Mouse (Mus musculus) embryonic facial prominence, embryonic 10.5 days (tissue): ENCODE results near the gene Gm13030. TPM values are rescaled to one million over a fixed set of nuclear protein-coding genes. Genes with fewer than 3 reads are reported as not detected.
A peak's percentile ranks its signal among the peaks of the same experiment; 100 is the strongest.
"Not testable (repeated sequence)": the region's sequence is repeated elsewhere in the genome, so short reads cannot be mapped to it uniquely, and the experiment has no call there.

Experiments
- DNase-seq: peaks from one replicate; pipeline ENCODE4 v3.0.0-alpha.2; 2017; ENCODE audit warnings: low spot score
- H3K27ac ChIP-seq: fragments of 300-500 bp; sonication (generic); replicated peaks from 2 replicates; pipeline ENCODE4 v1.5.1; 2016; ENCODE audit warnings: mild to moderate bottlenecking
- H3K27me3 ChIP-seq: fragments of 300-500 bp; sonication (generic); replicated peaks from 2 replicates; pipeline ENCODE4 v1.6.1; 2016; ENCODE audit warnings: low read depth, mild to moderate bottlenecking; ENCODE audit not compliant: poor library complexity, severe bottlenecking
- H3K36me3 ChIP-seq: fragments of 300-500 bp; sonication (generic); replicated peaks from 2 replicates; pipeline ENCODE4 v1.6.1; 2016; ENCODE audit warnings: mild to moderate bottlenecking, moderate library complexity
- H3K4me1 ChIP-seq: fragments of 300-500 bp; sonication (generic); 2 replicates; pipeline ENCODE4 v1.6.1; 2016
- H3K4me3 ChIP-seq: fragments of 300-500 bp; sonication (generic); 2 replicates; pipeline ENCODE4 v1.5.1; 2016; ENCODE audit warnings: mild to moderate bottlenecking, moderate library complexity
- H3K9me3 ChIP-seq: fragments of 300-500 bp; sonication (generic); 2 replicates; pipeline ENCODE4 v1.6.1; 2016; ENCODE audit warnings: mild to moderate bottlenecking
- WGBS: fragments of 180-500 bp; shearing (Covaris S2); methylation state at CpG from one replicate; pipeline ENCODE4 v1.1.7; 2016; 5-methylcytosine and 5-hydroxymethylcytosine counted together
- polyA plus RNA-seq: library from polyadenylated mRNA; unstranded; fragments of >200 nt; fragmentation: Nextera tagmentation; extraction: Ambion mirVana; gene quantifications from 2 replicates; pipeline ENCODE4 v1.2.1, GENCODE M21; 2016

Gene Gm13030
- not detected in 2 replicates for polyA plus RNA-seq

DNA sequence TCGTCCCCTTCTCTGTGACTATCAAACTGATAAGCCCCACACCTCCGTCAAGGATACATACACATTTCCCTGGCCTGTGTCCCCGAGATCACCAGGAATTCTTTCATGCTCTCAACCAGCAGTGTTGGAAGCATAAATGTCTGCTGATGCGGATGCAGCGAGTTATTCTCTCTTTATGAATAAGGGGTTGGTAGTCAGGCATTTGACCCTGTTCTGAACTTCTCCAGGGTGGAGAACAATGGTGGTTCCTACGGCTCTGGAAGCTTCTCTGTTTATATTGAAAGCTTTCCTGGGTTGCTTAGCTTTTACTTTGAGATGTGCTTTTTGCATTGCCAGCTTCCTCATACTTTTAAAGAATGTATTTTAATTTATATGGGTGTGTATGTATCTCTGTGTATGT is at the start of gene Gm13030:
TSS of gene Gm13030 (minus strand) at position 101 of the 400 bp plus-strand sequence.
- H3K4me1 ChIP-seq: peaks cover 15% of the 10 kb centered on the region
- 89% methylated on average over 6 of the region's 6 CpGs for WGBS
- H3K9me3 ChIP-seq: no peaks in the 10 kb centered on the region
- H3K27me3 ChIP-seq: no peaks in the 10 kb centered on the region
- no peaks in the 10 kb centered on the region for H3K36me3 ChIP-seq
- H3K4me3 ChIP-seq: no peak within 1 kb of the TSS
- no peak for DNase-seq
- H3K27ac ChIP-seq: no peak within 1 kb of the TSS

DNA sequence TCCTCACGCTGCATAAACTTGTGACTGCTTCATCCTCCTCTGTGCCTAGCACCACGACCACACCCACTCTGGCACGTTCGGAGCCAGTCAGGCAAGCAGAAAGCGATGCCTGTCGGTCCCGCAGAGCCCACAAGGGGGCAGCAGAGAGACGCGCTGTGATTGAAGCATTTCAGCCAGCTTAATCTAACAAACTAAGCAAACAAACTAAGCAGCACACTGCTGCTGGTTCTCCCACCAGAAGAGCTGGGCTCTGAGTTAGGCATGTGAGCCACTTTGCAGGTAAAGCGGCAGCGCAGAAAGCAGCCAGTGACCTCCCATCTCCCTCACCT is 48.3 kb upstream of the Gm13030 start:
- peak; percentile 93 for DNase-seq
- H3K4me3 ChIP-seq: peak overlapping the region; percentile 43
- WGBS: 2% methylated on average over 11 of the region's 11 CpGs
- no peaks in the 10 kb centered on the region for H3K9me3 ChIP-seq
- H3K27me3 ChIP-seq: peaks cover 10% of the 10 kb centered on the region
- no peaks in the 10 kb centered on the region for H3K36me3 ChIP-seq
- H3K4me1 ChIP-seq: peaks cover 10% of the 10 kb centered on the region
- no peak overlapping the region for H3K27ac ChIP-seq

- whole genome bisulfite sequencing: 41% methylated on average over 20 of the region's 20 CpGs
- no peak for DNase-seq
- H3K27me3 ChIP-seq: peaks cover 10% of the 10 kb centered on the region
- no peaks in the 10 kb centered on the region for H3K36me3 ChIP-seq
- no peaks in the 10 kb centered on the region for H3K9me3 ChIP-seq
- peak overlapping the region; percentile 43 for H3K4me3 ChIP-seq
- H3K27ac ChIP-seq: no peak overlapping the region
- peaks cover 10% of the 10 kb centered on the region for H3K4me1 ChIP-seq
Measured at GRCm38 (mm10) chr4:138921254-138922130, 47.7 kb upstream of the Gm13030 start.

DNA sequence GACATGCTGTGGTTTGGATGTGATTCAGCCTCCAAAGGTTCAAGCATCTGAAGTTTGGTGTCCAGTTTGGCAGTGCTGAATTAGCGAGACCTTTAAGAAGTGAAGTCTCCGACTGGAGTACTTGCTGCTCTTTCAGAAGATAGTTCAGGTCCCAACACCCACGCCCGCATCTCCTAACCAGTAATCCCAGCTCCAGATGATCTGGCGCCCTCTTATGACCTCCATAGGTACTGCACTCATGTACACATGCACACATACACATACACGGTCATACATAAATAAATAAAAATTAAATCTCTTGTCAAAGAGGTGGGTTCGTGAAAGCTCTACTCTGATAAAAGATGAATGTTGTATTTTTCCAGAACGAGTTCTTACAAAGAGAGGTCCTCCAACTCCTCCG is 43.5 kb upstream of the Gm13030 start:
- Histone ChIP-seq H3K27ac (no peak overlapping the region), H3K27me3 (peaks cover 10% of the 10 kb centered on the region), H3K36me3 (no peaks in the 10 kb centered on the region), H3K4me1 (peaks cover 21% of the 10 kb centered on the region), H3K4me3 (no peak overlapping the region), H3K9me3 (no peaks in the 10 kb centered on the region)
- 86% methylated on average over 9 of the region's 9 CpGs for WGBS
- no peak for DNase-seq

DNA sequence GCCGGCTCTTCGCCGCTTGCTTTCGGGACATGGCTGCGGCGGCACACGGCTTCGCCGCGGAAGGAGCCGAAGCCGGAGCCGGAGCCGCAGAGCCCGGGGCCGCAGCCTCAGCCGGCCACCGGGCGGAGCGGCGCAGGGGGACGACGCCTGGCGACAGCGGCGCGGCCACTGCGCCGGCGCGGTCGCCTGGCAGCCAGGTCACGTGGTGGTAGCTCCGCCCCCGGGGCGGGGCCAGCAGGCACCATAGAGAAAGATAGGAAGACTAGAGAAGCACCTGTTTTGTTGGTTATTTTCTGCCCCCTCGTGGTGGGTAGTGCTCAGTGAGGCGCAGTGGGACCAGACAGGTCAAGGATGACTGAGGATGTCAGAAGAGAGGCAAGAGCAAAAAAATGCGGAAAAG is 40.0 kb upstream of the Gm13030 start, which contains the start of gene Otud3:
TSS of gene Otud3 (minus strand) at position 149 of the 400 bp plus-strand sequence.
- Histone ChIP-seq H3K27ac (peak within 1 kb of the TSS; percentile 84), H3K36me3 (peaks cover 25% of the 10 kb centered on the region), H3K4me3 (peak within 1 kb of the TSS; percentile 76), H3K27me3 (no peaks in the 10 kb centered on the region), H3K4me1 (peaks cover 13% of the 10 kb centered on the region), H3K9me3 (no peaks in the 10 kb centered on the region)
- DNase-seq: peak; percentile 95
- WGBS: 1% methylated on average over 39 of the region's 39 CpGs

- H3K27ac ChIP-seq: peak overlapping the region; percentile 84
- H3K9me3 ChIP-seq: no peaks in the 10 kb centered on the region
- 1% methylated on average over 52 of the region's 52 CpGs for WGBS
- H3K27me3 ChIP-seq: no peaks in the 10 kb centered on the region
- H3K4me1 ChIP-seq: peaks cover 13% of the 10 kb centered on the region
- H3K4me3 ChIP-seq: peak overlapping the region; percentile 76
- DNase-seq: peak; percentile 55
- peaks cover 28% of the 10 kb centered on the region for H3K36me3 ChIP-seq
Measured at GRCm38 (mm10) chr4:138913141-138913787, 39.5 kb upstream of the Gm13030 start.

GRCm38 (mm10) chr4:138905624-138906337 is 32.0 kb upstream of the Gm13030 start:
- Histone ChIP-seq H3K4me3 (no peak overlapping the region), H3K27ac (no peak overlapping the region), H3K9me3 (no peaks in the 10 kb centered on the region), H3K4me1 (peaks cover 2% of the 10 kb centered on the region; the same call in 1 of the 2 replicates), H3K36me3 (peaks cover 96% of the 10 kb centered on the region), H3K27me3 (no peaks in the 10 kb centered on the region)
- 95% methylated on average over 18 of the region's 18 CpGs for WGBS
- no peak for DNase-seq

GRCm38 (mm10) chr4:138899361-138899760 is 25.6 kb upstream of the Gm13030 start:
- DNase-seq: no peak
- 88% methylated on average over 7 of the region's 7 CpGs for WGBS
- H3K36me3 ChIP-seq: peaks cover 100% of the 10 kb centered on the region
- no peaks in the 10 kb centered on the region for H3K27me3 ChIP-seq
- no peak overlapping the region for H3K27ac ChIP-seq
- H3K9me3 ChIP-seq: no peaks in the 10 kb centered on the region
- H3K4me3 ChIP-seq: no peak overlapping the region
- H3K4me1 ChIP-seq: peaks cover 4% of the 10 kb centered on the region; the same call in 1 of the 2 replicates

GRCm38 (mm10) chr4:138893789-138894188 is 20.0 kb upstream of the Gm13030 start:
- Histone ChIP-seq H3K36me3 (peaks cover 82% of the 10 kb centered on the region), H3K4me1 (peaks cover 24% of the 10 kb centered on the region)
- H3K27ac ChIP-seq, H3K27me3 ChIP-seq, H3K4me3 ChIP-seq, H3K9me3 ChIP-seq, DNase-seq: not testable (repeated sequence)
- WGBS: 94% methylated on average over 11 of the region's 11 CpGs

- WGBS: 76% methylated on average over 6 of the region's 6 CpGs
- Histone ChIP-seq H3K4me1 (peaks cover 24% of the 10 kb centered on the region), H3K36me3 (peaks cover 71% of the 10 kb centered on the region), H3K4me3 (no peak overlapping the region), H3K27me3 (no peaks in the 10 kb centered on the region), H3K27ac (no peak overlapping the region), H3K9me3 (no peaks in the 10 kb centered on the region)
- no peak for DNase-seq
Measured at GRCm38 (mm10) chr4:138892655-138893054, 18.9 kb upstream of the Gm13030 start.

GRCm38 (mm10) chr4:138889635-138890034 is 15.9 kb upstream of the Gm13030 start:
- 74% methylated on average over 8 of the region's 8 CpGs for WGBS
- H3K27ac ChIP-seq: no peak overlapping the region
- H3K4me1 ChIP-seq: peaks cover 24% of the 10 kb centered on the region
- H3K36me3 ChIP-seq: peaks cover 41% of the 10 kb centered on the region
- DNase-seq: no peak
- no peaks in the 10 kb centered on the region for H3K9me3 ChIP-seq
- no peak overlapping the region for H3K4me3 ChIP-seq
- no peaks in the 10 kb centered on the region for H3K27me3 ChIP-seq

- DNase-seq: no peak
- WGBS: 33% methylated on average over 7 of the region's 7 CpGs
- H3K4me1 ChIP-seq: peaks cover 24% of the 10 kb centered on the region
- no peaks in the 10 kb centered on the region for H3K9me3 ChIP-seq
- H3K27ac ChIP-seq: no peak overlapping the region
- H3K27me3 ChIP-seq: no peaks in the 10 kb centered on the region
- H3K4me3 ChIP-seq: no peak overlapping the region
- H3K36me3 ChIP-seq: peaks cover 36% of the 10 kb centered on the region
Measured at GRCm38 (mm10) chr4:138889165-138889564, 15.4 kb upstream of the Gm13030 start.
